Mouse (Mus musculus): ENCODE data around the gene Ppm1j. TPM values are rescaled to one million over a fixed set of nuclear protein-coding genes. Genes with fewer than 3 reads are reported as not detected.
A peak's percentile ranks its signal among the peaks of the same experiment; 100 is the strongest.
"Not testable (repeated sequence)": the region's sequence is repeated elsewhere in the genome, so short reads cannot be mapped to it uniquely, and the experiment has no call there.

The Ppm1j gene
- polyA plus RNA-seq, 1 experiment: 178 TPM

GRCm38 (mm10) chr3:104758406-104758805 lies 22.4 kb upstream of the Ppm1j start:
- no peaks in the 10 kb centered on the region for H3K27me3 ChIP-seq (ENCODE audit: control insufficient read depth, insufficient read depth, low read length)

DNA sequence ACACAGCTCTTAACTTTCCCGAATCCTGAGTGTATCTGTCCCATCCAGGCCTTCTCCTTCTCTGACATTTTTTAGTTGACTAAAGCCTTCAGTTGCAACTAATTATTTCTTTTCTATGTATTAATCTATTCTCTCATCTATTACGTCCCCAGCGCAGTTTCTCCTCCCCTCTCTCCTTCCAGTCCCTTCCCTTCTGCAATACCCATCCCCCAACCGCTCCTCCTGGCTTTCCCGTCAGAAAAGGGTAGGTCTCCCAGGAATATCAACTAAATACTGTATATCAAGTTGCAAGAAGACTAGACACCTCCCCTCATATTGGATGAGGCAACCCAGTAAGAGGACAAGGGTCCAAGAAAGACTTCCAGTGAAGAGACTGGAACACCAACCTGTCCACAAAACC lies 22.0 kb upstream of the Ppm1j start:
- H3K4me3 ChIP-seq (ENCODE audit: control insufficient read depth, low read depth, low read length): no peak overlapping the region
- H3K4me1 ChIP-seq (ENCODE audit: control insufficient read depth, insufficient read depth, low read length): no peaks in the 10 kb centered on the region
- H3K36me3 ChIP-seq (ENCODE audit: control insufficient read depth, insufficient read depth, low read length): no peaks in the 10 kb centered on the region
- no peak overlapping the region for H3K27ac ChIP-seq (ENCODE audit: control insufficient read depth, insufficient read depth, low read depth, low read length)
- no peak for TF ChIP-seq POLR2A (IDR thresholded peaks at IDR 0.05; ENCODE audit: control insufficient read depth, low read depth, low read length)
- TF ChIP-seq CTCF (IDR thresholded peaks at IDR 0.05; ENCODE audit: control insufficient read depth, insufficient read depth, insufficient replicate concordance, low read depth, low read length): no peak
- no peaks in the 10 kb centered on the region for H3K27me3 ChIP-seq (ENCODE audit: control insufficient read depth, insufficient read depth, low read length)

More at GRCm38 (mm10) chr3:104758406-104758805, 22.4 kb upstream of the Ppm1j start:
- Histone ChIP-seq H3K27ac (ENCODE audit: control insufficient read depth, insufficient read depth, low read depth, low read length) (no peak overlapping the region), H3K4me3 (ENCODE audit: control insufficient read depth, low read depth, low read length) (peak overlapping the region; percentile 18; the same call in 1 of the 2 replicates), H3K36me3 (ENCODE audit: control insufficient read depth, insufficient read depth, low read length) (no peaks in the 10 kb centered on the region), H3K4me1 (ENCODE audit: control insufficient read depth, insufficient read depth, low read length) (no peaks in the 10 kb centered on the region)
- TF ChIP-seq POLR2A (IDR thresholded peaks at IDR 0.05; ENCODE audit: control insufficient read depth, low read depth, low read length) (no peak), CTCF (IDR thresholded peaks at IDR 0.05; ENCODE audit: control insufficient read depth, insufficient read depth, insufficient replicate concordance, low read depth, low read length) (peak; percentile 92)

- not testable (repeated sequence) for H3K4me1 ChIP-seq (ENCODE audit: control insufficient read depth, insufficient read depth, low read length); H3K36me3 ChIP-seq (ENCODE audit: control insufficient read depth, insufficient read depth, low read length); H3K27ac ChIP-seq (ENCODE audit: control insufficient read depth, insufficient read depth, low read depth, low read length); H3K4me3 ChIP-seq (ENCODE audit: control insufficient read depth, low read depth, low read length); H3K27me3 ChIP-seq (ENCODE audit: control insufficient read depth, insufficient read depth, low read length)
Measured at GRCm38 (mm10) chr3:104762103-104762863, 18.6 kb upstream of the Ppm1j start.

DNA sequence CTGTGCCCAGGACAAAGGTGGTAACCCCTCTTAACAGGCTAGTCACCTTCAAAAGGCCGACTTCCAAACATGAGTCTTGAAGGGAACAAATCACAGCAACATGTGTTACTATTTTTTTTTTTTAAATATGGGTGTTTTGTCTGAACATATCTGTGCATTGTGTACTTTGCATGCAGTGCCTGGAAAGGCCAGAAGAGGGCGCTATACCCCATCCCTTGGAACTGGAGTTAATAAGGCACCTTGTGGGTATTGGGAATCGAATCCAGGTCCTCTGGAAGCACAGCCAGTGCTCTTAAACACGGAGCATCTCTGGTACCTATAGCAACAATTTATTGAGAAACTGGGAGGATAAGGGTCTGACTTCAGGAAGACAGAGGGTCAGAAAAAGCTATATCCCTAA lies 15.8 kb upstream of the Ppm1j start:
- no peaks in the 10 kb centered on the region for H3K27me3 ChIP-seq (ENCODE audit: control insufficient read depth, insufficient read depth, low read length)

DNA sequence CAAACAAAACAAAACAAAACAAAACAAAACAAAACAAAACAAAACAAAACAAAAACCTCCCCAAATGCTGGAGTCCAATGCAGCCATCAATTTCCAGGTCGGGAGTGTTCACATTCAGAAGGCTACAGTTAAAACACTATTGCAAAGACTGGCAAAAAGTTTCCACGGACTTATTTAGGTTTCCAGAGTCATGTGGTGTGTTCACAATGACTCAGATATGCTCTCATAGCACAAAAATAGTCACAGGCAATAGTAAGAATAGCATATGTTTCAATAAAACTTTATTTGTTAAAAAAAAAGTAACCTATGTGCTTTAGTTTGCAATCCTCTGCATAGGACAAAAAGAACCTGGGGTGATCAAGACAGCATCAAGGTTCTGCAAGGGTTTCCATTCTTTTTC lies 13.7 kb upstream of the Ppm1j start:
- H3K4me1 ChIP-seq (ENCODE audit: control insufficient read depth, insufficient read depth, low read length): no peaks in the 10 kb centered on the region
- no peak overlapping the region for H3K4me3 ChIP-seq (ENCODE audit: control insufficient read depth, low read depth, low read length)
- H3K27ac ChIP-seq (ENCODE audit: control insufficient read depth, insufficient read depth, low read depth, low read length): no peak overlapping the region
- TF ChIP-seq CTCF (IDR thresholded peaks at IDR 0.05; ENCODE audit: control insufficient read depth, insufficient read depth, insufficient replicate concordance, low read depth, low read length) (no peak), POLR2A (IDR thresholded peaks at IDR 0.05; ENCODE audit: control insufficient read depth, low read depth, low read length) (no peak)
- no peaks in the 10 kb centered on the region for H3K36me3 ChIP-seq (ENCODE audit: control insufficient read depth, insufficient read depth, low read length)
- no peaks in the 10 kb centered on the region for H3K27me3 ChIP-seq (ENCODE audit: control insufficient read depth, insufficient read depth, low read length)

More for the DNA sequence above, 15.8 kb upstream of the Ppm1j start:
- H3K4me1 ChIP-seq (ENCODE audit: control insufficient read depth, insufficient read depth, low read length): no peaks in the 10 kb centered on the region
- TF ChIP-seq POLR2A (IDR thresholded peaks at IDR 0.05; ENCODE audit: control insufficient read depth, low read depth, low read length) (no peak), CTCF (IDR thresholded peaks at IDR 0.05; ENCODE audit: control insufficient read depth, insufficient read depth, insufficient replicate concordance, low read depth, low read length) (peak; percentile 49; the same call in 1 of the 2 replicates)
- no peaks in the 10 kb centered on the region for H3K36me3 ChIP-seq (ENCODE audit: control insufficient read depth, insufficient read depth, low read length)
- no peak overlapping the region for H3K27ac ChIP-seq (ENCODE audit: control insufficient read depth, insufficient read depth, low read depth, low read length)
- no peak overlapping the region for H3K4me3 ChIP-seq (ENCODE audit: control insufficient read depth, low read depth, low read length)

DNA sequence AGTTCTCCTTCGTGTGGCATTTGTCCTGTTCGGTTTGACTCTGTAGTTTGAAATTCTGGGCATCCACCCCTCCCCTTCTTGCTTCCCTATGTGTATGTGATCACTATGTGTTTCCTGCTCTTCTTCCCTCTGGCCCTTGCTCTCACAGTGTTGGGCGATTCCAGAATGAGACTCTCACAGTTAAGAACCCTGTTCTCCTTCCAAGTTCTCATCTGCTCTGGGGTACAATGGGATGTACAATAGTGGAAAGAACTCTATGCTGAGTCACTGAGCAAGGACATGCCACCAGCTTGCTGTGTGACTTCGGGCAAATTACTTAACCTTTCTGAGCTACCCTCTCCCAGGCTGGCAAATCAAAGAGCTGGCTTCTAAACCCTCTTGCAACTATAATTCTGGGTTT lies 13.1 kb upstream of the Ppm1j start:
- H3K36me3 ChIP-seq (ENCODE audit: control insufficient read depth, insufficient read depth, low read length): no peaks in the 10 kb centered on the region
- H3K27ac ChIP-seq (ENCODE audit: control insufficient read depth, insufficient read depth, low read depth, low read length): no peak overlapping the region
- no peak overlapping the region for H3K4me3 ChIP-seq (ENCODE audit: control insufficient read depth, low read depth, low read length)
- TF ChIP-seq POLR2A (IDR thresholded peaks at IDR 0.05; ENCODE audit: control insufficient read depth, low read depth, low read length) (no peak), CTCF (IDR thresholded peaks at IDR 0.05; ENCODE audit: control insufficient read depth, insufficient read depth, insufficient replicate concordance, low read depth, low read length) (no peak)
- no peaks in the 10 kb centered on the region for H3K27me3 ChIP-seq (ENCODE audit: control insufficient read depth, insufficient read depth, low read length)
- no peaks in the 10 kb centered on the region for H3K4me1 ChIP-seq (ENCODE audit: control insufficient read depth, insufficient read depth, low read length)

DNA sequence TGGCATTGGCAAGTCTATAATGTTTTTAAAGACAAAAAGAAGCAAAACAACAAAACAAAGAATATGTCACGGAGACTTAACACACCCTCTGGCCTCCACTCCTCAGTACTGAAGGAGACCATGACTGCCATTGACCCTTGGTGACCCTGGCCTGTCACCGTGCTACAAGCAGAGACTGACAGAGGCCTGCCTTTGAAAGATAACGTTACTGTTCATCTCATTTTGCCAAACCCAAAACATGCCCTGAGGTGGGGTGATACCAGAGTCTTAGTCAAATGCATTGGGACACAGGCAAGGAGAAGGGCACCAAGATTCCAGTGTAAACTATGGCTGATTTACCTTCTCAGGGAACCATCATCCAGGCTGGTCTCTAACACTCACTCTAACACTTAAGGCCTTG lies 11.7 kb upstream of the Ppm1j start:
- no peak overlapping the region for H3K4me3 ChIP-seq (ENCODE audit: control insufficient read depth, low read depth, low read length)
- no peak overlapping the region for H3K27ac ChIP-seq (ENCODE audit: control insufficient read depth, insufficient read depth, low read depth, low read length)
- H3K4me1 ChIP-seq (ENCODE audit: control insufficient read depth, insufficient read depth, low read length): no peaks in the 10 kb centered on the region
- TF ChIP-seq CTCF (IDR thresholded peaks at IDR 0.05; ENCODE audit: control insufficient read depth, insufficient read depth, insufficient replicate concordance, low read depth, low read length) (no peak), POLR2A (IDR thresholded peaks at IDR 0.05; ENCODE audit: control insufficient read depth, low read depth, low read length) (no peak)
- no peaks in the 10 kb centered on the region for H3K27me3 ChIP-seq (ENCODE audit: control insufficient read depth, insufficient read depth, low read length)
- H3K36me3 ChIP-seq (ENCODE audit: control insufficient read depth, insufficient read depth, low read length): no peaks in the 10 kb centered on the region

All from testis, adult 2 months (tissue).